Mouse (Mus musculus): ENCODE results near the gene Gigyf2. TPM values are rescaled to one million over a fixed set of nuclear protein-coding genes. Genes with fewer than 3 reads are reported as not detected.

Gene Gigyf2
- polyA plus RNA-seq, 1 experiment from 2014 or later = 69.0 TPM

- Histone ChIP-seq H3K4me2 (ENCODE audit: low read length) (no peak overlapping the region), H3K9ac (replicated peaks; ENCODE audit: low read length) (no peak overlapping the region), H3K9me3 (ENCODE audit: control insufficient read depth, low read length) (no peaks in the 10 kb centered on the region), H3K4me3 (replicated peaks; ENCODE audit: low read depth, low read length) (no peak overlapping the region), H3K27me3 (ENCODE audit: control insufficient read depth, insufficient read depth, low read length) (no peaks in the 10 kb centered on the region), H3K36me3 (ENCODE audit: control insufficient read depth, insufficient read depth, low read length) (0 out of 2 replicates have a peak, but pooled peaks cover 5% of the 10 kb centered on the region), H3K4me1 (ENCODE audit: control insufficient read depth, insufficient read depth, low read length) (no peaks in the 10 kb centered on the region), H3K27ac (replicated peaks; ENCODE audit: low read depth, low read length) (no peak overlapping the region)
- 93% methylated on average over 7 of the region's 7 CpGs for WGBS
- ATAC-seq (ENCODE audit: low FRiP score, low TSS enrichment) = no peak
- peak; percentile 11 for DNase-seq
Observed at GRCm38 (mm10) chr1:87396923-87397586, 70.3 kb downstream of the Gigyf2 start.

GRCm38 (mm10) chr1:87404710-87405109 lies 77.9 kb downstream of the Gigyf2 start:
- Histone ChIP-seq H3K27me3 (ENCODE audit: control insufficient read depth, insufficient read depth, low read length) (no peaks in the 10 kb centered on the region), H3K36me3 (ENCODE audit: control insufficient read depth, insufficient read depth, low read length) (peaks cover 55% of the 10 kb centered on the region), H3K4me3 (replicated peaks; ENCODE audit: low read depth, low read length) (no peak overlapping the region), H3K9me3 (ENCODE audit: control insufficient read depth, low read length) (no peaks in the 10 kb centered on the region), H3K9ac (replicated peaks; ENCODE audit: low read length) (no peak overlapping the region), H3K27ac (replicated peaks; ENCODE audit: low read depth, low read length) (no peak overlapping the region), H3K4me1 (ENCODE audit: control insufficient read depth, insufficient read depth, low read length) (no peaks in the 10 kb centered on the region), H3K4me2 (ENCODE audit: low read length) (no peak overlapping the region)
- no peak for ATAC-seq (ENCODE audit: low FRiP score, low TSS enrichment)
- no peak for DNase-seq
- whole genome bisulfite sequencing = 94% methylated on average over 1 of the region's 1 CpGs

DNA sequence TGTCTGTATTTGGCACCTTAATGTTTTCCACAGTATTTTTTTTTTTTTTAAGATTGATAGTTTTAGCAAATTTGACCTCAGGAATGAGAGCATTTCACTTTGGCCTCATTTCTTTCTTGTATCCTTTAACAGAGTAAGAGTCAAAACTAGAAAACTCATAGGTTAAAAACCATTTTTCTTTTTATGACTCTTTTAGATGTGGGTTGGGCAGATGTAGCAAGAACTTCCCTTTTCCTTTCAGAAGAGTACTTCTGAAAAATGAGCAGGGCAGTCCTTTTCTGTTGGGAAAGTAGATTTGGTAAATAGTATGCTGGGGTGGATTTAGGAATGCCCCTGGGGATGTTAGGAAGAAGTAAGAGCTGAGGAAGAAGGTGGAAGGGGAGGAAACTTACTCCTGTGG lies 79.2 kb downstream of the Gigyf2 start:
- H3K36me3 ChIP-seq (ENCODE audit: control insufficient read depth, insufficient read depth, low read length) = peaks cover 68% of the 10 kb centered on the region
- ATAC-seq (ENCODE audit: low FRiP score, low TSS enrichment) = no peak
- H3K4me2 ChIP-seq (ENCODE audit: low read length) = no peak overlapping the region

DNA sequence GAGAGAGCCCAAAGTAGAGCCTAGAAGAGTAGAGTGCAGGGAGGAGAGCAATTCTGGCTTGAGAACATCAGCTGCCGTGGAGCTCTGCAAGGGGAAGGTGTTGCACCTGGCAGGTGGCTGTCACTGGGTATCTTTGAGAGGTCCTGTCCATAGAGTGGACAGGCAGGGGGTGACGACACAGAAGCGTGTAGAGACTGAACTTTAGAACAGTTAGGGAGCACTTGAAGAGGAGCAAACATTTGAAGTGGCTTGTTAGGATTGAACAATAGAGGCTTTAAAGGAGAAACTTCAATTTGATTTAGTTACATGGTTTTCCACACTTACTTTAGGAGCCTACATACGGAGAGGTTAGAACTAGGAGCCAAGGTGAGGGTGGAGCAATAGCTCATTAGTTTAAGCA lies 82.6 kb downstream of the Gigyf2 start:
- ATAC-seq (ENCODE audit: low FRiP score, low TSS enrichment) = no peak
- H3K36me3 ChIP-seq (ENCODE audit: control insufficient read depth, insufficient read depth, low read length) = peaks cover 89% of the 10 kb centered on the region
- H3K4me3 ChIP-seq (replicated peaks; ENCODE audit: low read depth, low read length) = no peak overlapping the region

More for the DNA sequence above, 79.2 kb downstream of the Gigyf2 start:
- H3K9ac ChIP-seq (replicated peaks; ENCODE audit: low read length) = no peak overlapping the region
- H3K4me3 ChIP-seq (replicated peaks; ENCODE audit: low read depth, low read length) = no peak overlapping the region
- no peak for DNase-seq
- no peaks in the 10 kb centered on the region for H3K9me3 ChIP-seq (ENCODE audit: control insufficient read depth, low read length)
- no peaks in the 10 kb centered on the region for H3K4me1 ChIP-seq (ENCODE audit: control insufficient read depth, insufficient read depth, low read length)
- H3K27me3 ChIP-seq (ENCODE audit: control insufficient read depth, insufficient read depth, low read length) = no peaks in the 10 kb centered on the region
- H3K27ac ChIP-seq (replicated peaks; ENCODE audit: low read depth, low read length) = no peak overlapping the region

DNA sequence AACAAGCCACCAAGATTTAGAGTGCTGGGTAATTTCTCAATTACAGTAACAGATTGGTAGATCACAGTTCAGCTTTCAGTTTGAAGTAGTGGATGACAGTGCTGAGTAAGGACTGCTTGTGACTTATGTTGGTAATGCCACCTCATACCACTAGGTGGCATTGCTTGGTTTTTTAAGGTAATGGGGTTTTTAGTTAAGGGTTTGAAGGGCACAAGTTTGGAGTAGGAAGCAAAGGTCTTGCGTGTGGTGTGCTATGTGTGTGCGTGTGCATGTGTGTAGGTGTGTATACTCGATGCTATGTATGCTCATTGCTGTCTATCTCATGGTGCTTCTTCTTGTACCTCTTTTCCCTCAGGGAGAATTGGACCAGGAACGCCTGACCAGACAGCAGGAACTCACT lies 91.9 kb downstream of the Gigyf2 start:
- Histone ChIP-seq H3K36me3 (ENCODE audit: control insufficient read depth, insufficient read depth, low read length) (peaks cover 69% of the 10 kb centered on the region), H3K27ac (replicated peaks; ENCODE audit: low read depth, low read length) (no peak overlapping the region), H3K4me1 (ENCODE audit: control insufficient read depth, insufficient read depth, low read length) (no peaks in the 10 kb centered on the region), H3K27me3 (ENCODE audit: control insufficient read depth, insufficient read depth, low read length) (no peaks in the 10 kb centered on the region), H3K9me3 (ENCODE audit: control insufficient read depth, low read length) (no peaks in the 10 kb centered on the region), H3K4me3 (replicated peaks; ENCODE audit: low read depth, low read length) (no peak overlapping the region), H3K4me2 (ENCODE audit: low read length) (no peak overlapping the region), H3K9ac (replicated peaks; ENCODE audit: low read length) (no peak overlapping the region)
- ATAC-seq (ENCODE audit: low FRiP score, low TSS enrichment) (no peak), DNase-seq (peak; percentile 71)
- 91% methylated on average over 4 of the region's 4 CpGs for WGBS

More for the DNA sequence above, 82.6 kb downstream of the Gigyf2 start:
- no peak for DNase-seq
- Histone ChIP-seq H3K27me3 (ENCODE audit: control insufficient read depth, insufficient read depth, low read length) (no peaks in the 10 kb centered on the region), H3K27ac (replicated peaks; ENCODE audit: low read depth, low read length) (no peak overlapping the region), H3K4me1 (ENCODE audit: control insufficient read depth, insufficient read depth, low read length) (no peaks in the 10 kb centered on the region), H3K9ac (replicated peaks; ENCODE audit: low read length) (no peak overlapping the region), H3K9me3 (ENCODE audit: control insufficient read depth, low read length) (no peaks in the 10 kb centered on the region), H3K4me2 (ENCODE audit: low read length) (no peak overlapping the region)
- WGBS = 89% methylated on average over 4 of the region's 4 CpGs

GRCm38 (mm10) chr1:87435125-87435524 lies 108.3 kb downstream of the Gigyf2 start:
- H3K4me1 ChIP-seq (ENCODE audit: control insufficient read depth, insufficient read depth, low read length) = no peaks in the 10 kb centered on the region
- H3K27ac ChIP-seq (replicated peaks; ENCODE audit: low read depth, low read length) = no peak overlapping the region
- 94% methylated on average over 2 of the region's 2 CpGs for WGBS
- no peak for ATAC-seq (ENCODE audit: low FRiP score, low TSS enrichment)
- H3K27me3 ChIP-seq (ENCODE audit: control insufficient read depth, insufficient read depth, low read length) = no peaks in the 10 kb centered on the region
- H3K4me2 ChIP-seq (ENCODE audit: low read length) = no peak overlapping the region
- no peaks in the 10 kb centered on the region for H3K9me3 ChIP-seq (ENCODE audit: control insufficient read depth, low read length)
- DNase-seq = no peak
- H3K4me3 ChIP-seq (replicated peaks; ENCODE audit: low read depth, low read length) = no peak overlapping the region
- H3K9ac ChIP-seq (replicated peaks; ENCODE audit: low read length) = no peak overlapping the region
- peaks cover 68% of the 10 kb centered on the region for H3K36me3 ChIP-seq (ENCODE audit: control insufficient read depth, insufficient read depth, low read length)

- ATAC-seq (ENCODE audit: low FRiP score, low TSS enrichment) (no peak), DNase-seq (no peak)
- Histone ChIP-seq H3K9ac (replicated peaks; ENCODE audit: low read length) (no peak overlapping the region), H3K27ac (replicated peaks; ENCODE audit: low read depth, low read length) (no peak overlapping the region), H3K9me3 (ENCODE audit: control insufficient read depth, low read length) (no peaks in the 10 kb centered on the region), H3K27me3 (ENCODE audit: control insufficient read depth, insufficient read depth, low read length) (no peaks in the 10 kb centered on the region), H3K4me3 (replicated peaks; ENCODE audit: low read depth, low read length) (no peak overlapping the region), H3K4me1 (ENCODE audit: control insufficient read depth, insufficient read depth, low read length) (no peaks in the 10 kb centered on the region), H3K36me3 (ENCODE audit: control insufficient read depth, insufficient read depth, low read length) (peaks cover 72% of the 10 kb centered on the region), H3K4me2 (ENCODE audit: low read length) (no peak overlapping the region)
- WGBS = 89% methylated on average over 6 of the region's 6 CpGs
Observed at GRCm38 (mm10) chr1:87436583-87436982, 109.8 kb downstream of the Gigyf2 start.

GRCm38 (mm10) chr1:87447183-87448104 lies 120.6 kb downstream of the Gigyf2 start:
- 40% methylated on average over 5 of the region's 5 CpGs for WGBS
- ATAC-seq (ENCODE audit: low FRiP score, low TSS enrichment) = no peak

More at GRCm38 (mm10) chr1:87447183-87448104, 120.6 kb downstream of the Gigyf2 start:
- Histone ChIP-seq H3K4me3 (replicated peaks; ENCODE audit: low read depth, low read length) (no peak overlapping the region), H3K9ac (replicated peaks; ENCODE audit: low read length) (no peak overlapping the region), H3K27ac (replicated peaks; ENCODE audit: low read depth, low read length) (no peak overlapping the region), H3K27me3 (ENCODE audit: control insufficient read depth, insufficient read depth, low read length) (no peaks in the 10 kb centered on the region), H3K4me2 (ENCODE audit: low read length) (no peak overlapping the region), H3K9me3 (ENCODE audit: control insufficient read depth, low read length) (no peaks in the 10 kb centered on the region), H3K36me3 (ENCODE audit: control insufficient read depth, insufficient read depth, low read length) (peaks cover 79% of the 10 kb centered on the region), H3K4me1 (ENCODE audit: control insufficient read depth, insufficient read depth, low read length) (no peaks in the 10 kb centered on the region)
- DNase-seq = peak; percentile 87
